Mouse (Mus musculus): Measurements from ENCODE around the gene Mrpl12.

Mrpl12 gene

GRCm38 (mm10) chr11:120483448-120483934 is 922 bp upstream of the Mrpl12 start:
- DNase-seq: no peak

- DNase-seq: no peak
Observed at GRCm38 (mm10) chr11:120485251-120485650, 838 bp downstream of the Mrpl12 start.

- DNase-seq: no peak
Observed at GRCm38 (mm10) chr11:120488516-120488915, 4.1 kb downstream of the Mrpl12 start.

- DNase-seq: peak; percentile 83
Observed at GRCm38 (mm10) chr11:120489054-120489761, 4.8 kb downstream of the Mrpl12 start.

- DNase-seq: no peak
Observed at GRCm38 (mm10) chr11:120490291-120491046, 6.1 kb downstream of the Mrpl12 start.

GRCm38 (mm10) chr11:120491317-120492023 is 7.1 kb downstream of the Mrpl12 start, which contains the start of gene Slc25a10:
TSS of gene Slc25a10 (plus strand) at chr11:120491840.
- DNase-seq: peak; percentile 97

- DNase-seq: peak; percentile 60
Observed at GRCm38 (mm10) chr11:120492024-120492877, 7.8 kb downstream of the Mrpl12 start.

- no peak for DNase-seq
Observed at GRCm38 (mm10) chr11:120492878-120493203, 8.4 kb downstream of the Mrpl12 start.

GRCm38 (mm10) chr11:120493351-120493750 is 8.9 kb downstream of the Mrpl12 start:
- no peak for DNase-seq

- DNase-seq: no peak
Observed at GRCm38 (mm10) chr11:120493911-120494310, 9.5 kb downstream of the Mrpl12 start.

- no peak for DNase-seq
Observed at GRCm38 (mm10) chr11:120497436-120497835, 13.0 kb downstream of the Mrpl12 start.

GRCm38 (mm10) chr11:120498226-120498625 is 13.8 kb downstream of the Mrpl12 start:
- no peak for DNase-seq

GRCm38 (mm10) chr11:120498891-120499290 is 14.5 kb downstream of the Mrpl12 start:
- DNase-seq: no peak

- DNase-seq: no peak
Observed at GRCm38 (mm10) chr11:120499894-120500293, 15.5 kb downstream of the Mrpl12 start.

- no peak for DNase-seq
Observed at GRCm38 (mm10) chr11:120500357-120500756, 15.9 kb downstream of the Mrpl12 start.

- DNase-seq: no peak
Observed at GRCm38 (mm10) chr11:120501018-120501417, 16.6 kb downstream of the Mrpl12 start.

GRCm38 (mm10) chr11:120501701-120502100 is 17.3 kb downstream of the Mrpl12 start:
- no peak for DNase-seq

- DNase-seq: no peak
Observed at GRCm38 (mm10) chr11:120505661-120506060, 21.2 kb downstream of the Mrpl12 start.

- peak; percentile 24 for DNase-seq
Observed at GRCm38 (mm10) chr11:120506899-120507298, 22.5 kb downstream of the Mrpl12 start.

GRCm38 (mm10) chr11:120507611-120508289 is 23.3 kb downstream of the Mrpl12 start:
- DNase-seq: no peak

- DNase-seq: no peak
Observed at GRCm38 (mm10) chr11:120508290-120508870, 24.0 kb downstream of the Mrpl12 start.
